Mouse (Mus musculus) MEL (cell line): ENCODE measurements around the gene Klhl5.

Source experiments
- BHLHE40 ChIP-seq: IDR thresholded peaks from 2 replicates; pipeline ENCODE4 v1.6.1; 2012; ENCODE audit warnings: low read depth, mild to moderate bottlenecking, inconsistent platforms, low read length, improper control_type of control experiment, borderline replicate concordance
- CTCF ChIP-seq, 3 experiments: IDR thresholded peaks in 2 of 3; conservative IDR thresholded peaks in 1 of 3; 2 replicates each; pipeline ENCODE4 v1.5.1; 2011 to 2012; ENCODE audit warnings: low read length in 3 of 3, low read depth in 2 of 3, mild to moderate bottlenecking in 2 of 3, improper control_type of control experiment in 1 of 3, inconsistent platforms in 1 of 3, mixed read lengths in 1 of 3, moderate library complexity in 1 of 3; ENCODE audit not compliant: control insufficient read depth in 1 of 3, insufficient read depth in 1 of 3, poor library complexity in 1 of 3, severe bottlenecking in 1 of 3
- EP300 ChIP-seq, 2 experiments: IDR thresholded peaks; 2 replicates each; pipeline ENCODE4 v1.6.1; 2011; ENCODE audit warnings: improper control_type of control experiment in 2 of 2, low read length in 2 of 2, low read depth in 1 of 2, mild to moderate bottlenecking in 1 of 2
- GATA1 ChIP-seq: IDR thresholded peaks from 2 replicates; pipeline ENCODE4 v1.6.1; 2011; ENCODE audit warnings: low read depth, low read length, improper control_type of control experiment
- HCFC1 ChIP-seq: IDR thresholded peaks from 2 replicates; pipeline ENCODE4 v1.6.1; 2012; ENCODE audit warnings: low read depth, mild to moderate bottlenecking, inconsistent platforms, low read length, improper control_type of control experiment, moderate library complexity
- MAFK ChIP-seq: IDR thresholded peaks from 2 replicates; pipeline ENCODE4 v1.6.1; 2011; ENCODE audit warnings: low read depth, mild to moderate bottlenecking, low read length, improper control_type of control experiment, borderline replicate concordance
- MAX ChIP-seq: IDR thresholded peaks from 2 replicates; pipeline ENCODE4 v1.6.1; 2011; ENCODE audit warnings: low read length, improper control_type of control experiment
- MEF2A ChIP-seq: IDR thresholded peaks from 2 replicates; pipeline ENCODE4 v1.6.1; 2014; ENCODE audit warnings: low read depth, mild to moderate bottlenecking, inconsistent platforms, low read length, improper control_type of control experiment; ENCODE audit not compliant: poor library complexity, insufficient replicate concordance, severe bottlenecking; ENCODE audit errors: extremely low read depth
- NRF1 ChIP-seq: IDR thresholded peaks from 2 replicates; pipeline ENCODE4 v1.6.1; 2014; ENCODE audit warnings: low read depth, mild to moderate bottlenecking, inconsistent platforms, low read length, improper control_type of control experiment, moderate library complexity; ENCODE audit not compliant: poor library complexity, insufficient read depth, severe bottlenecking
- RAD21 ChIP-seq: IDR thresholded peaks from 2 replicates; pipeline ENCODE4 v1.6.1; 2011; ENCODE audit warnings: mild to moderate bottlenecking, low read depth, low read length, improper control_type of control experiment
- TAL1 ChIP-seq: IDR thresholded peaks from 2 replicates; pipeline ENCODE4 v1.6.1; 2012; ENCODE audit warnings: mild to moderate bottlenecking, inconsistent platforms, low read length, moderate library complexity, mixed read lengths
- USF1 ChIP-seq: IDR thresholded peaks from 2 replicates; pipeline ENCODE4 v1.6.1; 2014; ENCODE audit warnings: low read depth, mild to moderate bottlenecking, inconsistent platforms, low read length, improper control_type of control experiment, moderate library complexity
- ZKSCAN1 ChIP-seq: IDR thresholded peaks from 2 replicates; pipeline ENCODE4 v1.6.1; 2012; ENCODE audit warnings: low read depth, mild to moderate bottlenecking, inconsistent platforms, low read length, improper control_type of control experiment, moderate library complexity
- ZNF384 ChIP-seq: IDR thresholded peaks from 2 replicates; pipeline ENCODE4 v1.6.1; 2012; ENCODE audit warnings: low read depth, mild to moderate bottlenecking, inconsistent platforms, low read length, improper control_type of control experiment

DNA sequence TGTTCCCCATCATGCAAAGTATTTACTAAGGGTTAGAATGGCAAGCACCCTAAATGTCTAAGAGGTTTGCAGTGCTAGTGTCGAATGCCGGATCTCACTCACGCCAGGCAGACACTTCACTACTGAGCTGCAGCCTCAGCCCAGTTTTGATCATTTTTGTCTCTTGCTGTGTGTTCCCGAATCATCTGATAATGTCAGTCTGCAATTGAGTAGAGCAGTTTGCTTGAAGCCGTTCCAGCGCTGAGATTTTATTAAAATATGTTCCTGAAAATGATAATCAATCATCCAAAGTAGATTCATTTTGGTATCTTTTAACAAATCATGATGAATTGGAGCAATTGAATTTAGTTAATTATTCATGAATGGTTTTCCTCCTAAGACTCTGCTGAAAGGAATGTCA, 39.4 kb downstream of the Klhl5 start:
- no peak for TF ChIP-seq TAL1
- TF ChIP-seq EP300 (IDR thresholded peaks at IDR 0.05; ENCODE audit: low read depth in 1 of 2, low read length in 2 of 2) = no peak
- TF ChIP-seq ZNF384 = no peak
- no peak for TF ChIP-seq CTCF (IDR thresholded peaks at IDR 0.05 in 2 of 3, conservative IDR thresholded peaks at IDR 0.05 in 1 of 3; ENCODE audit: control insufficient read depth in 1 of 3, insufficient read depth in 1 of 3, low read depth in 2 of 3, low read length in 3 of 3, poor library complexity in 1 of 3, severe bottlenecking in 1 of 3)
- TF ChIP-seq HCFC1 = no peak
- no peak for TF ChIP-seq MAFK
- TF ChIP-seq NRF1 = no peak
- TF ChIP-seq USF1 = no peak
- TF ChIP-seq ZKSCAN1 = no peak
- no peak for TF ChIP-seq MAX
- no peak for TF ChIP-seq RAD21
- TF ChIP-seq GATA1 = no peak
- no peak for TF ChIP-seq MEF2A
- no peak for TF ChIP-seq BHLHE40
